Mouse (Mus musculus): ENCODE data around the gene Gng4. TPM values are rescaled to one million over a fixed set of nuclear protein-coding genes. Genes with fewer than 3 reads are reported as not detected.
A peak's percentile ranks its signal among the peaks of the same experiment; 100 is the strongest.
"Not testable (repeated sequence)": the region's sequence is repeated elsewhere in the genome, so short reads cannot be mapped to it uniquely, and the experiment has no call there.

Gene Gng4
- polyA plus RNA-seq, 1 experiment from 2014 or later, result 0.39 TPM

DNA sequence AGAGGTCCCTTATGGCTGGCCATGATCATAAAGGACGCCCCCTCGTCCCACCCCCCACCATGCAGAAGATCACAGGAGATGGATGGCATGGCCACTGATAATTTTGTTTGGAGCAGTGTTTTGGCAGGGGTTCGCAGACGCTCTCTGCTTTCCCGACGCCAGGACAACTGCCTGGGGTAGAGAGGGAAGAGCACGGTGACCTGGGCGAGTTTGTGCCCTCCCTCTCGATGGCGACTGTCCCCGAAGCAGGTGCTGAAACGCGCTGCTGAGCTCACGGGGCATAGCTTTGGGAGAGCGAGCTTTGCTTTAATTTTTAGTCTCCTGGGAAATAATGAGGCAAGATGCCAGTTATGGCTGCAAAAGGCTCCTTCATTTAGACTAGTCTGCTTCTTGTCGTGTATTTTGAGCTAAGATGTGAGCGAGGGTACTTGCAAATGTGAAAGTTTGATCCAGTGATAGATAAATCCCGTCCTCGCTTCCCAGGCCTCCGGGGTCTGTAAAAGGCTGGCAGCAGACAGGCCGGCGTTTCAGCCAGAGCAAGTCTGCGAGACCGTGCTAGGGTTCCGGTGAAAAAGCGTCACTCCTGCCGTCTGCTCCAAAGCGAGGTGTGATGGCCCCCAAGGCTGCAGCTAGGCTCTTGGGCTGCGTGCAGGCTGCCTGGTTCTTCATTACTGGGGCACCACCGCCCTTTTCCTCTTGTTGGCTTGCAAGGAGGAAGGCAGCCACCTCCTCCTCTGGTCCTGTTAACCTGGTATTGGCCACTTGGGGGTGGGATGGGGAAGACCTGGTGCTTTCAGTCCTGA is 1.3 kb downstream of the Gng4 start:
- Histone ChIP-seq H3K36me3 (no peaks in the 10 kb centered on the region), H3K4me3 (peak overlapping the region; percentile 61), H3K27ac (replicated peaks) (no peak overlapping the region), H3K4me2 (peak overlapping the region; percentile 98), H3K9me3 (no peaks in the 10 kb centered on the region), H3K9ac (no peak overlapping the region), H3K27me3 (replicated peaks) (peaks cover 71% of the 10 kb centered on the region), H3K4me1 (peaks cover 23% of the 10 kb centered on the region)
- WGBS, result under 1% methylated on average over 30 of the region's 30 CpGs
- no peak for ATAC-seq (ENCODE audit: extremely low read depth, insufficient number of reproducible peaks, low FRiP score, low TSS enrichment)

DNA sequence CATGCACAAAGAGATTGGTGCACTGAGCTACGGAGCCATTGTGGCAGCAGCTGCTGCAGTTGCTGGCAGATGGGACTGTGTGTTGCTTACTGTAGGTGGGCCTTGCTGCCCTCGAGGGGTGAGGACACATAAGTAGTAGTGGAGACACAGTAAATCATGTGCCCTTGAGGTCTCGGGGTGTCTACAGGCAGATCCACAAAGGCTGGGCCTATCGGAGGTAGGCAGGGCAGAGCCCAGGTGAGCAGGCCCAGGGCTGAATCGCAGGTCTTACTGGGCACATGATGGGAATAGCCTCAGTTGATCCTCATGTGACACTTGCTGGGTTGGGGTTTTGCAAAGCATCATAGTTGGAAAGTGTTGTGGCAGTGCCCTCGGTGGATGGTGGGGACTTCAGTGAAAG is 3.1 kb downstream of the Gng4 start:
- WGBS, result 71% methylated on average over 6 of the region's 6 CpGs
- Histone ChIP-seq H3K27ac (replicated peaks) (no peak overlapping the region), H3K27me3 (replicated peaks) (peaks cover 61% of the 10 kb centered on the region), H3K36me3 (no peaks in the 10 kb centered on the region), H3K9ac (no peak overlapping the region), H3K9me3 (no peaks in the 10 kb centered on the region), H3K4me2 (no peak overlapping the region), H3K4me3 (no peak overlapping the region), H3K4me1 (peaks cover 23% of the 10 kb centered on the region)
- ATAC-seq (ENCODE audit: extremely low read depth, insufficient number of reproducible peaks, low FRiP score, low TSS enrichment), result no peak

DNA sequence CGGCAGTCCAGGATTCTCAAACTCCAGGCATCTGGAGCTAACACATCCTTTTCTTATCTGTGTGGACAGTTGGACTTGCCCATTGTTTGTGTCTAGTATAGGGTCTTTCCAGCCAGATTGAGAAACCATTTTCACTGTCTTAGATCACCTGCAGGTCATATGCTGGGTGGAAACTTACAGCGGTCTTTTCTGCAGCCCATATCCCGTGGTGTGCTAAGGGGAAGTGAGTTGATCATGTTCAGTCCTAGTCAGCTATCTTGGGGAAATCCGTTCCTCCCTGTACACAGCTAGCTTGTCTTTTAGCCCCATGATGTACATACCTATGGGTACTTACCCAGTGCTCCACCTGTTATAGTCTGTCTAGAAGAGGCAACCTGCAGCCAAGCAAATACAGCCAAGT is 4.2 kb downstream of the Gng4 start:
- Histone ChIP-seq H3K9me3 (no peaks in the 10 kb centered on the region), H3K27me3 (replicated peaks) (peaks cover 51% of the 10 kb centered on the region), H3K4me2 (no peak overlapping the region), H3K27ac (replicated peaks) (no peak overlapping the region), H3K36me3 (no peaks in the 10 kb centered on the region), H3K9ac (no peak overlapping the region), H3K4me3 (no peak overlapping the region), H3K4me1 (peaks cover 23% of the 10 kb centered on the region)
- no peak for ATAC-seq (ENCODE audit: extremely low read depth, insufficient number of reproducible peaks, low FRiP score, low TSS enrichment)
- WGBS, result 82% methylated on average over 4 of the region's 4 CpGs

DNA sequence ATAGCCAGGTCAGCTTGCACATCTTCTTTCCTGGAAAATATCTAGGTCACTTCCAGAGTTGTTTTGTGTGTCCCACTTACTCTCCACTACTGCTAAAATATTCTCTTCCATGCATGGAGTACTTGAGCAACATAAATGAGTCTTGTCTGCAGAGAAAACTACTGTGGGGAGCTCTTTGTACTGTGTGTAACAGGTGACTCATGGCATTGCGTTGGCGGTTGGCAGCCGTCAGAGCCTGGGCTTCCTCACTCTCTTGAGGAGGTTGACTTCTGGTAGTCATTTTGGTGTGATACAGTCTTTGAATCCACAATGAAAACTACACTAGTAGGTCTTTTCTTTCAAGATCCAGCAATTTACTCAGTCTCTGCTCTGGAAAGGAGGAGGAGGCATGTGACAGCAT is 8.1 kb downstream of the Gng4 start:
- WGBS, result 77% methylated on average over 3 of the region's 3 CpGs
- no peaks in the 10 kb centered on the region for H3K36me3 ChIP-seq
- H3K9me3 ChIP-seq, result no peaks in the 10 kb centered on the region

DNA sequence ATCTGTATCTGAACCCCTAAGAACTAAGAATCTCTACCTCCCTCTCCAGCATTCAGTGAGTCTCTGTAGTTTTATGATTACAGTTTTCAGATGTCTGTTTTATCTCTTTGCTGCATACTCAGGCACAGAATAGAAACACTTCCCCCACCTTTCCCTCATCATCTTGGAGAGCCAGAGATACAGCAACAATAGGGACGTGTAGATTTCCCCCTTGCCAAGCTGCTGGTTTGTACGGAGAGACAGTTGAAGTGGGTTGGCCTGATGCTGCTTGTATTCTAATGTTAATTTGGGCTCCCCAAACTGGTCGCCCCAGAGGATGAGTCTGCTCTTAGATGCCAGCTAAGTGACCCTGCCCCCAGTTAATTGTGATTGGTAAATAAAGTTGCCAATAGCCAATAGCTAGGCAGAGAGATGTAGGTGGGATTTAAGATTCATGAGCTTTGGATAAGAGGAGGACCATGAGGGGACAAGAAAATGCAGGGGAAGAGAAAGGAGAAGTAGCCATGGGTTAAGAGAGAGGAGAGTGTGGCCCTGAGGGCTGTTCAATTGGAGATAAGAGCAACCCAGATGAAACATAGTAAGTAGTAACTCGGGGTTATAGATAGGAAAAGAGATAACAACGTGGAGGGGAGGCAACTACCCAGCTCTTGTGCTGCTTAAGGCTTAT is 11.4 kb downstream of the Gng4 start:
- H3K9me3 ChIP-seq, result no peaks in the 10 kb centered on the region
- 25% methylated on average over 5 of the region's 5 CpGs for WGBS
- no peaks in the 10 kb centered on the region for H3K36me3 ChIP-seq
- no peak overlapping the region for H3K27ac ChIP-seq (replicated peaks)
- H3K9ac ChIP-seq, result no peak overlapping the region
- no peak overlapping the region for H3K4me2 ChIP-seq
- H3K4me1 ChIP-seq, result no peaks in the 10 kb centered on the region
- ATAC-seq (ENCODE audit: extremely low read depth, insufficient number of reproducible peaks, low FRiP score, low TSS enrichment), result no peak
- H3K27me3 ChIP-seq (replicated peaks), result no peaks in the 10 kb centered on the region
- no peak overlapping the region for H3K4me3 ChIP-seq

More for the DNA sequence above, 8.1 kb downstream of the Gng4 start:
- Histone ChIP-seq H3K4me1 (no peaks in the 10 kb centered on the region), H3K4me2 (no peak overlapping the region), H3K27me3 (replicated peaks) (peaks cover 13% of the 10 kb centered on the region), H3K4me3 (no peak overlapping the region), H3K27ac (replicated peaks) (no peak overlapping the region), H3K9ac (no peak overlapping the region)
- ATAC-seq (ENCODE audit: extremely low read depth, insufficient number of reproducible peaks, low FRiP score, low TSS enrichment), result no peak

DNA sequence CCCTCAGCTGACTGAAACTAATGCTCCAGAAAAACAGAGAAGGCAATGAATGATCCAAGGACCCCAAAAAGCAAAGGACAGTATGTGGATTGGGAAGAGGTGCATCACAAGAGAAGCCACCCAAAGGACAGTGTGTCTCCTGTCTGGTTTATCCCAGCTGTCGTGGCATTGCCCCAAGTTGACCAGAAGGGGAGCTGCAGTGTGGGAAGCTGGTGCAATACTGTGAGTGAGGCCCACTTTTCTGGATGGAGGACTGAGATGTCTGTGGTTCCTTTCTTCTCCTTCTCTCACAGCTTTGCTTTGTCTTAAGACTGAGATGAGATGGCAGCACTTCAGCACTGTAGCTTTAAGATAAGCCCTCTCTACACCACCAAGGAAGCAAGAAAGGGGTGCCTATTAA is 12.2 kb downstream of the Gng4 start:
- no peak overlapping the region for H3K4me2 ChIP-seq
- no peaks in the 10 kb centered on the region for H3K4me1 ChIP-seq
- H3K27me3 ChIP-seq (replicated peaks), result no peaks in the 10 kb centered on the region
- H3K9ac ChIP-seq, result no peak overlapping the region
- H3K4me3 ChIP-seq, result no peak overlapping the region
- no peak overlapping the region for H3K27ac ChIP-seq (replicated peaks)
- WGBS, result 85% methylated on average over 1 of the region's 1 CpGs
- H3K9me3 ChIP-seq, result no peaks in the 10 kb centered on the region
- no peak for ATAC-seq (ENCODE audit: extremely low read depth, insufficient number of reproducible peaks, low FRiP score, low TSS enrichment)
- no peaks in the 10 kb centered on the region for H3K36me3 ChIP-seq

DNA sequence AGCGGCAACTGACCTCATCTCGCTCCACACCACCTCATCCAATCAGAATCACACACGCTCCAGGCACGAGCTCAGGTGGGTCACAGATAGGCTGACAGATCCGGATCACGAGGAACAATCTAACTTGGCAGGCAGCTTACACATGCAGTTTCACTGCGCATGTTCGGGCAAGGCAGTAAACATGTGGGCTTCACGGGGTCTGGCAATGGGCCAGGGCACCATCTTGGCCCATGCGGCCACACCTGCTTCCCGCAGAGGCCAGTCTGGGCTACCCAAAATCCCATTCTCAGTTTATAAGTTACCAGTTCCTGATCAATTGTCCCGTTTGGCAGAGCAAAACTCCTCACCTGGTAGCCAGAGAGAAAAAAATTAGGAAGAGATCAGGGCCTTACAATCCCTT is 14.0 kb downstream of the Gng4 start:
- not testable (repeated sequence) for H3K9ac ChIP-seq; H3K9me3 ChIP-seq; ATAC-seq (ENCODE audit: extremely low read depth, insufficient number of reproducible peaks, low FRiP score, low TSS enrichment); H3K27me3 ChIP-seq (replicated peaks); H3K4me2 ChIP-seq; H3K36me3 ChIP-seq; H3K4me3 ChIP-seq; H3K27ac ChIP-seq (replicated peaks); H3K4me1 ChIP-seq
- WGBS, result 86% methylated on average over 12 of the region's 12 CpGs

DNA sequence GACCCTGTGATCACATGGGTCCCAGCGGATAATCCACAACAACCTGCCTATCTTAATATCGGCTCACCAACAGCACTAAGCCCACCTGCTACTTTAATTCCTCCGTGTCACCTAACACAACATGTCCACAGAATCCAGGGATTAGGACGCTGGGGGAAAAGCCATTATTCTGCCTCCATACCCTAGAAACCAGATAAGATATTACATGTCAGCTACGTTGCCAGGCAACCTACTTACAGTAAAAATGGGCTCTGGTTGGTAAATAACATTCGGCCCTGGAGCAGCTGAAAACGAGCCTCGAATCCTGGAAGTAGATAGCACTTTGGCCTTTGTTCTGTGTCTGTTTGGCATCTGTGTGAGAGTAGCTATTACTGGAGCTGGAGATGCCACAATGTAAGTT is 14.9 kb downstream of the Gng4 start:
- Histone ChIP-seq H3K4me3 (no peak overlapping the region), H3K36me3 (no peaks in the 10 kb centered on the region), H3K9ac (no peak overlapping the region), H3K4me2 (no peak overlapping the region), H3K27me3 (replicated peaks) (no peaks in the 10 kb centered on the region), H3K4me1 (no peaks in the 10 kb centered on the region), H3K9me3 (no peaks in the 10 kb centered on the region), H3K27ac (replicated peaks) (no peak overlapping the region)
- no peak for ATAC-seq (ENCODE audit: extremely low read depth, insufficient number of reproducible peaks, low FRiP score, low TSS enrichment)
- whole genome bisulfite sequencing, result 68% methylated on average over 8 of the region's 8 CpGs

DNA sequence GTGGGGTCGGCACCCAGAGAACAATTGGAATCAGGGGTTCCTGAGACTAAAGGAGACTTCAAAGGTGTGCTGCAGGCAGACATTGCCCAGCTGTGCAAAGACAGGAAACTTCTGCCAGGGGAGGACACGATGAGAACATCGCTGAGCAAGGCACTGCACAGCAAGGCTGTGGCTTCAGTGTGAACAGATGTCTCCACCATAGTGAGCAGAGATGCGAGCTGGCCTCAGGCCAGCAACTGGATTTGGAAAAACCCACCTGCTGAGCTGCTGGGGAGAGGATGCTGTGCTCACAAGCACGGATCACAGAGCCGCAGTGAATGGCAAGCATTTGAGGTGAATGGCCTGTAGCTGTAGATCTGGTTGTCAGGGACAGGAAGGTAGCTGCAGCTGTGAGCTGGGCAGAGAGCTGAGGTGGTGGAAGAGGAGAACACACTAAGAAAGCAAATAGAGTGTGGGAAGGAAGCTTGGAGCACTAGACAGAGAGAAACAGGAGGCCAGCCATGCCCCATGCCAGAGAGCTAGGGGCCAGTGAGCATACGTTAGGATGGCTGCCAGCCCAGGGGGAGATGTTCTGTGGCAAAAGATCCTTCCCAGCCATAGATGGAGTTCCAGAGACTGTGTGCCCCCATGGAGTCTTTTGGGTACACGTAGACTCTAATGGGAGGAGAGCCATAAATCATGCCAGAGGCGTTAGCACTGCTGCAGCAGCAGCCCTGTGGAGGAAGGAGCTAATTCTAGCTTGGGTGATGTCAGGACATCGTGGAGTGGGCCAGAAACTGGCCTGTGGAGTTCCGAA is 24.7 kb downstream of the Gng4 start:
- no peak overlapping the region for H3K9ac ChIP-seq
- ATAC-seq (ENCODE audit: extremely low read depth, insufficient number of reproducible peaks, low FRiP score, low TSS enrichment), result no peak

DNA sequence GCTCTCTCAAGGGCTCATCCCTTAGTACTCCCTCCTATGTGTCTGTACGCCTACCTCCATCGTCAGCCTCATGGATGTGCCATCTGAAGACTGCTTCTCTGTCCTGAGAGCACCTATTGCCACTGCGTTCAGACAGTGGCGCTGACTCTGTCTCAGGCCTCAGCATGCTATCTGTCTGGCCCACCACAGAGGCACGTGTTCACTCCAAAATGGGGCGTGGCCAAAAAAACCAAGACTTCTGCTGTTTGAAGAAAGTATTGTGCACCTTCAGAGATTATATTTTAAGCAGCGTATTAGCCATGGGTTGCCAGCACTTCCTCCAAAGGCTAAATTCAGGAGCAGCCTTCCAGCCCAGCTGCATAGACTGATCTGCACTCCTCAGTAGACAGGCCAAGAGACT is 27.0 kb downstream of the Gng4 start:
- no peak for ATAC-seq (ENCODE audit: extremely low read depth, insufficient number of reproducible peaks, low FRiP score, low TSS enrichment)
- Histone ChIP-seq H3K4me1 (no peaks in the 10 kb centered on the region), H3K9me3 (no peaks in the 10 kb centered on the region), H3K27ac (replicated peaks) (no peak overlapping the region), H3K36me3 (no peaks in the 10 kb centered on the region), H3K4me3 (no peak overlapping the region), H3K27me3 (replicated peaks) (no peaks in the 10 kb centered on the region), H3K9ac (no peak overlapping the region), H3K4me2 (no peak overlapping the region)
- 74% methylated on average over 7 of the region's 7 CpGs for WGBS

More for the DNA sequence above, 24.7 kb downstream of the Gng4 start:
- no peak overlapping the region for H3K27ac ChIP-seq (replicated peaks)
- no peaks in the 10 kb centered on the region for H3K4me1 ChIP-seq
- H3K9me3 ChIP-seq, result no peaks in the 10 kb centered on the region
- H3K4me2 ChIP-seq, result no peak overlapping the region
- no peaks in the 10 kb centered on the region for H3K27me3 ChIP-seq (replicated peaks)
- no peak overlapping the region for H3K4me3 ChIP-seq
- H3K36me3 ChIP-seq, result no peaks in the 10 kb centered on the region
- whole genome bisulfite sequencing, result 40% methylated on average over 11 of the region's 11 CpGs

DNA sequence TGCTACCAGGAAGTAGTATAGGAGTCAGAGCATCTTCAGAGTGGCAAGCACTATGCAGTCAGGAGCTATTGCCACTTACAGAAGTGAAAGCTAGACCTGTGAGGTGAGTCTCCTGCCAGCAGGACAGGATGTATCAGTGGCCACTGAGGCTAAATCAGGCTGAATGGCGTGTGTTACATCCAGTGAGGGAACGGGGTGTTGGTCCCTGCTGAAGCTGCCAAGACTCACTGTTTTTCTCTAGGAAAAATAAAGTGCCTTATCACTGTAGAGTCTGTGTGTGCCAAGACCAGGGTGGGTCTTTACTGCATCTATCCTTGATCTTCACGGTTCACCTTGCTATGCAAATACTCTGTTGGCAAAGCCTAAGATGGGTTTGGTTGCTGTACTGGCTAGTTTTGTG is 34.8 kb downstream of the Gng4 start:
- no peaks in the 10 kb centered on the region for H3K27me3 ChIP-seq (replicated peaks)
- WGBS, result 76% methylated on average over 3 of the region's 3 CpGs
- H3K4me1 ChIP-seq, result no peaks in the 10 kb centered on the region
- H3K4me3 ChIP-seq, result no peak overlapping the region
- H3K9me3 ChIP-seq, result no peaks in the 10 kb centered on the region
- H3K9ac ChIP-seq, result no peak overlapping the region
- no peaks in the 10 kb centered on the region for H3K36me3 ChIP-seq
- H3K27ac ChIP-seq (replicated peaks), result no peak overlapping the region
- ATAC-seq (ENCODE audit: extremely low read depth, insufficient number of reproducible peaks, low FRiP score, low TSS enrichment), result no peak
- H3K4me2 ChIP-seq, result no peak overlapping the region
